Comparison of ENCODE assay signal across 22 mouse cellular contexts in genomic region chr1:37629876-37630275, GRCm38 (mm10).
A peak's percentile ranks its signal among the peaks of the same experiment; 100 is the strongest.
DNase-seq lines count a peak whose midpoint lies in the region; ATAC-seq and TF ChIP-seq lines count a peak whose summit lies in the region.
"Had no signal": no experiment of that assay in that cellular context is flagged by ENCODE, and none has a peak within 500 bp of the region (broad histone marks: within the 10 kb centered on the region; RNA-seq: fewer than 3 reads in every experiment).

No protein-coding gene starts in this region.

- no peaks in the 10 kb centered on the region for H3K4me1 ChIP-seq in intestine, embryonic 15.5 days (replicated peaks)
- H3K4me1 ChIP-seq in intestine, embryonic 16.5 days (ENCODE audit: control insufficient read depth, insufficient read depth, low read length), result peaks cover 9% of the 10 kb centered on the region; the same call in 1 of the 2 replicates
- peaks cover 26% of the 10 kb centered on the region; the same call in 1 of the 2 replicates for H3K4me1 ChIP-seq in small intestine, adult 2 months (ENCODE audit: control insufficient read depth, insufficient read depth, insufficient read length, low read length)
- peaks cover 4% of the 10 kb centered on the region; the same call in 1 of the 2 replicates for H3K4me1 ChIP-seq in forebrain, embryonic 15.5 days
- H3K4me1 ChIP-seq: embryonic facial prominence, embryonic 15.5 days; forebrain, embryonic 10.5 days; forebrain, embryonic 12.5 days had no signal

- no peak for TF ChIP-seq POLR2A in small intestine, adult 2 months (IDR thresholded peaks at IDR 0.05; ENCODE audit: low read depth, low read length)

- no peak for TF ChIP-seq CTCF in small intestine, adult 2 months (IDR thresholded peaks at IDR 0.05; ENCODE audit: extremely low read depth, insufficient read length, insufficient replicate concordance, low read depth, low read length)

- H3K4me3 ChIP-seq in intestine, embryonic 15.5 days (replicated peaks), result no peak overlapping the region
- no peak overlapping the region for H3K4me3 ChIP-seq in intestine, embryonic 16.5 days (ENCODE audit: low read length)
- no peak overlapping the region for H3K4me3 ChIP-seq in small intestine, adult 2 months (ENCODE audit: low read depth, low read length)
- H3K4me3 ChIP-seq in forebrain, embryonic 15.5 days, result no peak overlapping the region
- H3K4me3 ChIP-seq: embryonic facial prominence, embryonic 13.5 days; embryonic facial prominence, embryonic 15.5 days; erythroblast, embryonic 14.5 days; forebrain, embryonic 10.5 days; forebrain, embryonic 12.5 days had no signal

- H3K9me3 ChIP-seq in intestine, embryonic 15.5 days, result no peaks in the 10 kb centered on the region
- no peaks in the 10 kb centered on the region for H3K9me3 ChIP-seq in intestine, embryonic 16.5 days (ENCODE audit: control insufficient read depth, low read length)
- H3K9me3 ChIP-seq in forebrain, embryonic 15.5 days, result no peaks in the 10 kb centered on the region
- H3K9me3 ChIP-seq: embryonic facial prominence, embryonic 13.5 days; embryonic facial prominence, embryonic 15.5 days; forebrain, embryonic 10.5 days; forebrain, embryonic 12.5 days had no signal

- H3K27ac ChIP-seq in intestine, embryonic 15.5 days, result no peak overlapping the region
- H3K27ac ChIP-seq in intestine, embryonic 16.5 days (ENCODE audit: low read length), result no peak overlapping the region
- H3K27ac ChIP-seq in small intestine, adult 2 months (ENCODE audit: insufficient read depth, low read depth, low read length), result peak overlapping the region; percentile 89
- no peak overlapping the region for H3K27ac ChIP-seq in forebrain, embryonic 15.5 days (replicated peaks)
- H3K27ac ChIP-seq: embryonic facial prominence, embryonic 13.5 days; embryonic facial prominence, embryonic 15.5 days; forebrain, embryonic 10.5 days; forebrain, embryonic 12.5 days had no signal

- no peak for DNase-seq in ovary, postnatal 14 days (ENCODE audit: low spot score)
- DNase-seq: adrenal gland, adult 2 months; adrenal gland, postnatal 10 days; adrenal gland, postnatal 25 days; cerebellum, adult 11 months; cerebellum, adult 18-20 months; cerebellum, adult 8-10 months; cerebellum, adult 9-11 months; cerebellum, postnatal 14 days; cerebellum, postnatal 36 days; embryo, embryonic 11 days; forebrain, postnatal 0 days had no signal

- no peaks in the 10 kb centered on the region for H3K36me3 ChIP-seq in intestine, embryonic 15.5 days
- H3K36me3 ChIP-seq in intestine, embryonic 16.5 days (ENCODE audit: control insufficient read depth, insufficient read depth, low read length), result no peaks in the 10 kb centered on the region
- H3K36me3 ChIP-seq in small intestine, adult 2 months (ENCODE audit: control insufficient read depth, insufficient read depth, low read length), result peaks cover 24% of the 10 kb centered on the region
- no peaks in the 10 kb centered on the region for H3K36me3 ChIP-seq in forebrain, embryonic 15.5 days
- H3K36me3 ChIP-seq: embryonic facial prominence, embryonic 13.5 days; embryonic facial prominence, embryonic 15.5 days; forebrain, embryonic 10.5 days; forebrain, embryonic 12.5 days had no signal

- no peak overlapping the region for H3K4me2 ChIP-seq in intestine, embryonic 15.5 days (replicated peaks)
- H3K4me2 ChIP-seq in intestine, embryonic 16.5 days (ENCODE audit: low read depth, low read length), result no peak overlapping the region
- no peak overlapping the region for H3K4me2 ChIP-seq in forebrain, embryonic 15.5 days (replicated peaks)
- H3K4me2 ChIP-seq: embryonic facial prominence, embryonic 13.5 days; embryonic facial prominence, embryonic 15.5 days; forebrain, embryonic 12.5 days had no signal

- WGBS in intestine, embryonic 15.5 days, result 77% methylated on average over 5 of the region's 5 CpGs
- 80% methylated on average over 5 of the region's 5 CpGs for WGBS in intestine, embryonic 16.5 days
- WGBS in small intestine, adult 2 months, result 38% methylated on average over 5 of the region's 5 CpGs
- WGBS in forebrain, embryonic 15.5 days, result 94% methylated on average over 5 of the region's 5 CpGs

- no peaks in the 10 kb centered on the region for H3K27me3 ChIP-seq in intestine, embryonic 15.5 days (replicated peaks)
- no peaks in the 10 kb centered on the region for H3K27me3 ChIP-seq in intestine, embryonic 16.5 days (replicated peaks; ENCODE audit: control insufficient read depth, insufficient read depth, low read length)
- H3K27me3 ChIP-seq in small intestine, adult 2 months (ENCODE audit: control insufficient read depth, insufficient read depth, low read length), result no peaks in the 10 kb centered on the region
- no peaks in the 10 kb centered on the region for H3K27me3 ChIP-seq in forebrain, embryonic 15.5 days
- H3K27me3 ChIP-seq: embryonic facial prominence, embryonic 13.5 days; embryonic facial prominence, embryonic 15.5 days; forebrain, embryonic 12.5 days had no signal

- peak; percentile 72 for ATAC-seq in intestine, embryonic 15.5 days
- ATAC-seq in intestine, embryonic 16.5 days, result peak; percentile 56
- ATAC-seq in forebrain, embryonic 15.5 days (replicated peaks), result no peak
- ATAC-seq: forebrain, embryonic 14.5 days; forebrain, postnatal 0 days had no signal

- H3K9ac ChIP-seq in intestine, embryonic 15.5 days, result no peak overlapping the region
- H3K9ac ChIP-seq in intestine, embryonic 16.5 days (ENCODE audit: low read depth, low read length), result no peak overlapping the region
- no peak overlapping the region for H3K9ac ChIP-seq in forebrain, embryonic 15.5 days (replicated peaks)
- H3K9ac ChIP-seq: embryonic facial prominence, embryonic 13.5 days; embryonic facial prominence, embryonic 15.5 days; forebrain, embryonic 12.5 days; forebrain, postnatal 0 days had no signal
